Mouse (Mus musculus): Measurements from ENCODE around the gene Fgb. TPM values are rescaled to one million over a fixed set of nuclear protein-coding genes. Genes with fewer than 3 reads are reported as not detected.

Fgb gene
- total and polyA plus RNA-seq, 2 experiments from 2014 or later: not detected

GRCm38 (mm10) chr3:82992956-82993355, 56.7 kb downstream of the Fgb start:
- Histone ChIP-seq H3K27ac (ENCODE audit: low read depth, low read length) (no peak overlapping the region), H3K27me3 (ENCODE audit: insufficient read depth, low read length) (0 out of 2 replicates have a peak, but pooled peaks cover 5% of the 10 kb centered on the region), H3K4me3 (ENCODE audit: low read depth, low read length) (no peak overlapping the region), H3K4me1 (ENCODE audit: insufficient read depth, low read length) (peaks cover 5% of the 10 kb centered on the region; the same call in 1 of the 2 replicates), H3K9ac (replicated peaks; ENCODE audit: low read length, poor library complexity, severe bottlenecking) (no peak overlapping the region), H3K9me3 (ENCODE audit: low read length) (no peaks in the 10 kb centered on the region), H3K4me2 (ENCODE audit: low read depth, low read length, poor library complexity, severe bottlenecking) (no peak overlapping the region), H3K36me3 (ENCODE audit: insufficient read depth, low read length) (no peaks in the 10 kb centered on the region)
- WGBS: 86% methylated on average over 6 of the region's 6 CpGs
- DNase-seq (ENCODE audit: low spot score) (no peak), ATAC-seq (ENCODE audit: low FRiP score) (no peak)
- no peak for TF ChIP-seq CTCF (IDR thresholded peaks at IDR 0.05)

GRCm38 (mm10) chr3:82991963-82992362, 57.7 kb downstream of the Fgb start:
- H3K9me3 ChIP-seq (ENCODE audit: low read length): no peaks in the 10 kb centered on the region
- no peaks in the 10 kb centered on the region for H3K36me3 ChIP-seq (ENCODE audit: insufficient read depth, low read length)
- H3K4me1 ChIP-seq (ENCODE audit: insufficient read depth, low read length): peaks cover 5% of the 10 kb centered on the region; the same call in 1 of the 2 replicates
- DNase-seq (ENCODE audit: low spot score) (no peak), ATAC-seq (ENCODE audit: low FRiP score) (no peak)
- H3K4me2 ChIP-seq (ENCODE audit: low read depth, low read length, poor library complexity, severe bottlenecking): no peak overlapping the region
- no peak overlapping the region for H3K4me3 ChIP-seq (ENCODE audit: low read depth, low read length)
- H3K27ac ChIP-seq (ENCODE audit: low read depth, low read length): no peak overlapping the region
- no peak overlapping the region for H3K9ac ChIP-seq (replicated peaks; ENCODE audit: low read length, poor library complexity, severe bottlenecking)
- no peak for TF ChIP-seq CTCF (IDR thresholded peaks at IDR 0.05)
- WGBS: 86% methylated on average over 12 of the region's 12 CpGs
- 0 out of 2 replicates have a peak, but pooled peaks cover 5% of the 10 kb centered on the region for H3K27me3 ChIP-seq (ENCODE audit: insufficient read depth, low read length)

Other genes with a start within 250 kb of the Fgb start
- gene Rbm46, start 173.4 kb downstream of the Fgb start, total RNA-seq (2014; rRNA removed): 0.05 and 1.2 TPM in 2 replicates
- 1.5 TPM in 2 replicates for gene Rbm46, start 173.4 kb downstream of the Fgb start, polyA plus RNA-seq (2015; fragmentation: Nextera tagmentation; extraction: Ambion mirVana)
- 0.80 and 0.82 TPM in 2 replicates for gene Lrat, start 145.9 kb downstream of the Fgb start, total RNA-seq (2014; rRNA removed)
- 0.27 TPM in 2 replicates for gene Lrat, start 145.9 kb downstream of the Fgb start, polyA plus RNA-seq (2015; fragmentation: Nextera tagmentation; extraction: Ambion mirVana)
- gene Fgg, start 42.1 kb downstream of the Fgb start, total RNA-seq (2014; rRNA removed): not detected in 2 replicates
- 0.09 TPM in 1 of 2 replicates, not detected in the other for gene Fgg, start 42.1 kb downstream of the Fgb start, polyA plus RNA-seq (2015; fragmentation: Nextera tagmentation; extraction: Ambion mirVana)
- not detected in 2 replicates for gene Fga, start 23.8 kb downstream of the Fgb start, total RNA-seq (2014; rRNA removed)
- gene Fga, start 23.8 kb downstream of the Fgb start, polyA plus RNA-seq (2015; fragmentation: Nextera tagmentation; extraction: Ambion mirVana): not detected in 2 replicates
- 65.7 and 78.7 TPM in 2 replicates for gene Plrg1, start 5.7 kb upstream of the Fgb start, total RNA-seq (2014; rRNA removed)
- gene Plrg1, start 5.7 kb upstream of the Fgb start, polyA plus RNA-seq (2015; fragmentation: Nextera tagmentation; extraction: Ambion mirVana): 76.9 and 78.0 TPM in 2 replicates
- gene Dchs2, start 78.1 kb upstream of the Fgb start, total RNA-seq (2014; rRNA removed): 7.6 and 8.7 TPM in 2 replicates
- gene Dchs2, start 78.1 kb upstream of the Fgb start, polyA plus RNA-seq (2015; fragmentation: Nextera tagmentation; extraction: Ambion mirVana): 0.45 and 0.54 TPM in 2 replicates

Data from midbrain, postnatal 0 days (tissue).